Mouse (Mus musculus): ENCODE results near the gene Ppox.

GRCm38 (mm10) chr1:171270573-171270900 lies 10.4 kb downstream of the Ppox start:
- TF ChIP-seq CTCF (conservative IDR thresholded peaks at IDR 0.05; ENCODE audit: insufficient read depth, insufficient read length, low read depth, low read length) = no peak
- no peak for TF ChIP-seq POLR2A (IDR thresholded peaks at IDR 0.05; ENCODE audit: low read depth, low read length)

Data from kidney, adult 2 months (tissue).